Mouse (Mus musculus): Measurements from ENCODE around the gene Drap1.

Drap1 gene

DNA sequence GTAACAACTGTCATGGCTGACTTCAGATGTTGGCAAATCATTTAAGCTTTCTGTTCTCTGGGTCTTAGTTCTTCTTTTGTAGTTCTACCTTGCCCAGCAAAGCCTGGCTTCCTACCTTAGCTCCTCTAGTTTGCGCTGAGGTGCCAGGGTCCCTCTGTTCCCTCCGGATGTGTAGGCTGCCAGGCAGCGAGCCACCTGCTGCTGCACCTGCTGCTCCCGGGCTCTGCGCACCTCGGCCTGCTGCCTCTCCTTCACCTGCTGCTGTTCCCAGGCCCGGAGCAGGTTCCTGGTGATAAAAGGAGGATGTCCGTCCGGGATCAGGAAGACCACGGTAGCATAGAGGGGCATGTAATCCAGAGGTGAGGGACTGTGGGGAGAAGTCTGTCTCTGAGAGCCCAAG, 30.6 kb downstream of the Drap1 start:
- POLR2A ChIA-PET, result interaction anchor here in 3 of 4 experiments (0.6 to 1.6 kb wide), 3 partner anchors 19 to 95 kb away, joined by 3 to 9 read pairs (median 5); partner anchors contain the start of gene Cfl1 (in 1 of the 3)
- CTCF ChIA-PET, result interaction anchor here in 1 of 4 experiments (1.0 kb wide), 1 partner anchor 45 kb away, joined by 3 read pairs; no protein-coding TSS in a partner anchor

DNA sequence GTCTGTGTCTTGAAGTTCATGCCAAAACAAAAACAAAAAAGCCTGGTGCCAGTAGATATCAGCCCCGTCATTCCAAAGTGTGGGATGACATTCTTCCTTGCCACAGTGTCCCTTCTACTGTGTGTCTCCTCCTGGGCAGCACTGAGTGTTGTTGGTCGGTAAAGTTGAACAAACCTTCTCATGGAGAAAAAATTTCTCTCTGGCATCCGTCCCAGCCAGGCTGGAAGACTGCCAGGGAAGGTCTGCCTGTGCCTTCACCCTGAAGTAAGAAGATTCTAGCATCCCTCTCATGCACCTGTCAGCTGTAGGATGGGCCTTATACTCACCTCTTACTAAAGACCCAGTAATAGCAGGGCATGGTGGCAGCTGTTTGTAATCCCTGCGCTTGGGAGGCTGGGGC, 31.9 kb downstream of the Drap1 start:
- POLR2A ChIA-PET, result interaction anchor here in 3 of 4 experiments (0.6 to 1.6 kb wide), 7 partner anchors 9 to 170 kb away, joined by 3 to 5 read pairs (median 3); partner anchors contain the start of genes Banf1 (in 1 of the 3), Cfl1 (in 1 of the 3), Drap1 (in 1 of the 3) and Eif1ad (in 1 of the 3)

DNA sequence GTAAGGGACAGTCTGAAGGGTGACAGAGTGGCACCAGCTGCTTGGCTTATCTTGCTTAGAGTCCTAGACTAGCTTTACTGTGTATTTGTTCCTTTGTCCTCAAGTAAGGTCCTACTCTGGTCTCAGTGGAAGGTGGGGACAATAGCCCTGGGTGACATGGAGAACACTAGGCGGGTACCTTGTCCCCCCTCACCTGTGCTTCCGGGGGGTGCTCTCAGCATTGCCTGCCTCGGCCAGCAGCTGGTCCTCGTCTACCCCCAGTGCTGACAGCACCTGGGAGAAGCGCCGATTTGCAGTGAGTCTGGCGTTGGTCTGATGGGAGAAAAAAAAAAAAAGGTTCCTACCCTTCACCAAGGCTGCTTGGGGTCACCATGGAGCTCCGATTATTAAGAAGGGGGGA, 34.4 kb downstream of the Drap1 start:
- ChIA-PET POLR2A (interaction anchor here (0.6 to 4.8 kb wide), 24 partner anchors 10 to 302 kb away, joined by 3 to 48 read pairs (median 4); partner anchors contain the start of genes Banf1 (in 3 of the 4), Eif1ad (in 3 of the 4), Drap1 (in 2 of the 4) and Mus81 (in 2 of the 4)), CTCF (interaction anchor here in 3 of 4 experiments (0.7 to 2.8 kb wide), 7 partner anchors 10 to 251 kb away, joined by 3 to 20 read pairs (median 4); partner anchors contain the start of gene Mus81 (in 1 of the 3))

More for the DNA sequence above, 31.9 kb downstream of the Drap1 start:
- CTCF ChIA-PET, result interaction anchor here in 1 of 4 experiments (0.6 kb wide), 1 partner anchor 72 kb away, joined by 6 read pairs; no protein-coding TSS in a partner anchor

DNA sequence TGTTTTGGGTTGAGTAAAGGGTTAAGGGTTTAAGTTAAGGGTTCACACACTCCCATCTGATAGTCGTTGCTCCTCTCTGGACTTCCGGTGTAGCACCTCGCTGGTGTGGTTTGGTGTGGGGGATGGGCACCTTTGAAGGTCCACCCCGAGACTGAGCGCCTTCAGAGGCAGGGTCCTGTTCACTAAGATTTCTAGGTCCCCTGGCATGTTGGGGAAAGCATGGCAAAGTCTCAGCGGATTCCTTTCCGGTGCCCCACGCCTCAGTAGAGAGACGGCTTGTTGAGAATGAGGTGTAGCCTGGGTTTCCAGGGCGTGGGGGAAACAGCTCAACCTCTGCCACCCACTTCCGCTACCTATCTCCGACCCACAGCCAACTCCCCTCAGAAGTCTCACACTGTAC, 35.1 kb downstream of the Drap1 start:
- POLR2A ChIA-PET, result interaction anchor here in 3 of 4 experiments (0.6 to 5.0 kb wide), 20 partner anchors 11 to 301 kb away, joined by 3 to 48 read pairs (median 6); partner anchors contain the start of genes Drap1 (in 3 of the 3), AI837181 (in 2 of the 3), Banf1 (in 2 of the 3) and Eif1ad (in 2 of the 3)
- CTCF ChIA-PET, result interaction anchor here in 3 of 4 experiments (0.8 to 2.8 kb wide), 7 partner anchors 10 to 98 kb away, joined by 3 to 20 read pairs (median 4); partner anchors contain the start of gene Mus81 (in 1 of the 3)

DNA sequence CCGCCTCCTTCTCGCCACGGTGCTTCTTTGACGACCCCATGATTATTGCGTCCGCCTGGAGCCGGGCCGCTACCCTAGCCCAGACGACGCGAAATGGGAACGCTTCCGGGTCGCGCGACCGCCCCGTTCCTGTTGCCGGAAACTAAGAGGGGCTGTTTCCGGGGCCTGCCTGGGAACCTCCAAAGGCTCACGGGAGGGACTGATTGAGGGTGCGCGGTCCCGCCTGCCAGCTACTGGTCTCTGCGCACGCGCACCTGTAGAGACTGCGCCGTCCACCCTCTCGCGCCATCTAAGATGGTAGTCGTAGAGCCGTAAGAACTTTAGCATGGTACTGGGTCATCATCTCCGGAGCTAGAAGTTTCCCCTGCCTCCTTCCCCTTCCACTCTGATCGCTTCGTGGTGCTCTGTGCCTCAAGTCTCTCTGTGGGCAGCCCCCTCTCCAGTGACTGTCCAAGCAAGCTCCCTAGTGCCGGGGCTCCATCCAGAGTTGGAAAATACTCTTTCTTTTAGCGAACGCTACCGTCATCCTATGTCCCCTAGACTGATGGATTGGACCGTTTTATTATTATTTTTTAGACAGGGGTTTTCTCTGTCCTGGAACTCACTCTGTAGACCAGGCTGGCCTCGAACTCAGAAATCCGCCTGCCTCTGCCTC, 36.1 kb downstream of the Drap1 start, which contains the start of gene Sart1:
TSS of gene Sart1 (minus strand) at position 116 of the 655 bp plus-strand sequence.
- CTCF ChIA-PET, result interaction anchor here in 3 of 4 experiments (0.5 to 2.8 kb wide), 9 partner anchors 12 to 372 kb away, joined by 3 to 20 read pairs (median 5); partner anchors contain the start of genes Banf1 (in 1 of the 3) and Eif1ad (in 1 of the 3)

DNA sequence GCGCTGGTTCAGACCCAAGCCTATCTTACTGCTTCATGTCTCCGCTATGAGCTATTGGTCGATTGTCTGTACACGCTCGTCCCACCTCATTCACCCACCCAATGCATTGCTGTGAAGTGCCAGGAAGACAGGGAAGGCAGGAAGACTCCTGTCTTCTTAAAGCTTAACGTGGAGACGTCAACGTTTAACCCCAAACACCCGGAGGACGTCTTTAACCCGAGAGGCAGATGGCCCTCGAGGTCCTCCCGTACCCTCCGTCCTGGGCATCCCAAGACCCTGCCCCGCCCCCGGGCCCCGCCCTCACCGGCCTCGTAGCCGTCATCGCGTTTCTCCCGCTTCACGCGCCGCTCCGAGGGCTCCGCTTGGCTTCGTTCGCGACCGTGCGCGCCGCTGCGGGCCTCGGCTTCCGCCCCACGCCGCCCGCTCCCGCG, 36.8 kb downstream of the Drap1 start:
- ChIA-PET CTCF (interaction anchor here in 3 of 4 experiments (0.5 to 2.8 kb wide), 9 partner anchors 11 to 372 kb away, joined by 3 to 20 read pairs (median 3); partner anchors contain the start of genes Banf1 (in 1 of the 3) and Eif1ad (in 1 of the 3)), POLR2A (interaction anchor here (0.6 to 5.0 kb wide), 53 partner anchors 8 to 458 kb away, joined by 3 to 48 read pairs (median 4); partner anchors contain the start of genes Drap1 (in 4 of the 4), Banf1 (in 3 of the 4), Eif1ad (in 3 of the 4) and Sf3b2 (in 3 of the 4))

More for the DNA sequence above, 36.1 kb downstream of the Drap1 start, which contains the start of gene Sart1:
- POLR2A ChIA-PET, result interaction anchor here (0.5 to 5.0 kb wide), 61 partner anchors 9 to 519 kb away, joined by 3 to 48 read pairs (median 4); partner anchors contain the start of genes Banf1 (in 3 of the 4), Drap1 (in 3 of the 4), Eif1ad (in 3 of the 4) and Mus81 (in 3 of the 4)

DNA sequence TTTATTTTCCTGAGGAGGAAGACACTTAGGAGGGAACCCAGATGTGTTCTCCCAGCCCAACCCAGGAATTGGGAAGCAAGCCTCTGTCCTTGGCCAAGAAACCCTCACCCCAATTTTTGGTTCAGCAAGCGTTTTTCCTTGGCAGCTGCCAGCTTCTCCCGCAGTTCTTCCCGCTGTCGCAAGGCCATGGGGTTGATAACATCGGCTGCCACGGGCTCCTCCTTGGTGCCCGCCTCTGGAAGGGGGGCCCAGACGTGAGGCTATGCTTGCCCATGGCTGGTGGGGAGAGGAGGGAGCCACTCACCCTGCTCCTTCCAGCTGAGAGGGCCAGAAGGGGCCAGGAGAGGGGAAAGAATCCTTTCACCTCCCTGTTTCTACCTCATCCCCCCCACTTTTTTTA, 40.1 kb downstream of the Drap1 start:
- POLR2A ChIA-PET, result interaction anchor here in 2 of 4 experiments (0.8 to 4.9 kb wide), 8 partner anchors 10 to 73 kb away, joined by 3 to 37 read pairs (median 7); partner anchors contain the start of genes Banf1 (in 2 of the 2), Eif1ad (in 2 of the 2) and Ccdc85b (in 1 of the 2)
- CTCF ChIA-PET, result interaction anchor here in 1 of 4 experiments (1.4 kb wide), 1 partner anchor 14 kb away, joined by 3 read pairs; no protein-coding TSS in a partner anchor

DNA sequence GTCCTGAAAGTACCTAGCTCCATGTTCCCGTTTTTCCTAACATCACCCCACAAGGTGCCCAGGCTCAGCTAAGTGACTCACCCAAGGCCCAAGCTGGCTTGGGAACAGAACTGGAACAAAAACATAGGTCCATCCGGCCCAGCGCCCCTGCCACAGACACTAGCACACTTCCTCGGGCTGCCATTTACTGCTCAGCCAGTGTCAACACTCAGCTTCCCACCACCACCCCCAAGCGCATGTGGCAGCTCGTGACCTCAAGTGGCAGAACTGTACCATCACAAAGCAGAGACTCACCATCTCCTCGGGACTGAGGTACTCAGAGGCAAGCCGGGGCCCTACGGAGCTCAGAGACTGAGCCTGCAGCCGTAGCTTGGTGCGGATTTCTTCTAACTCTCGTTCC, 41.5 kb downstream of the Drap1 start:
- ChIA-PET POLR2A (interaction anchor here in 3 of 4 experiments (0.7 to 4.9 kb wide), 19 partner anchors 8 to 106 kb away, joined by 3 to 37 read pairs (median 5); partner anchors contain the start of genes Eif1ad (in 3 of the 3), Banf1 (in 2 of the 3), Mus81 (in 2 of the 3) and AI837181 (in 1 of the 3)), CTCF (interaction anchor here (1.0 to 1.6 kb wide), 5 partner anchors 9 to 81 kb away, joined by 3 to 5 read pairs (median 3); no protein-coding TSS in a partner anchor)

DNA sequence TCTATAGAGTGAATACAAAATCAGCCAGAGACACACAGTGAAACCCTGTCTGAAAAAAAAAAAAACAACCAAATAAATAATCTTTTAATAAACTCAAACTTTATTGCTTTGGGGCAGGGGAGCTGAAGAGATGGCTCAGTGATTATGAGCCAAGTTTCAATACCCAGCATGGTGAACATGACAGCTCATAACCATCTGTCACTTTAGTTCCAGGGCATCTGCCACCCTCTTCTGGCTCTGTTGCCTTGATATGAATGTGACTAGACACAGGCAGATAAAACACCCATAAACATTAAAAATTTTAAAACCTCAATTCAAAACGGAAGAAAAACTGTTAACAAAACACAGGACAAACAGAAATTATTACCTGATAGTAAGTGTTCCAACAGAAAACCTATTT, 47.3 kb downstream of the Drap1 start:
- POLR2A ChIA-PET, result interaction anchor here (0.6 to 4.4 kb wide), 16 partner anchors 7 to 110 kb away, joined by 3 to 37 read pairs (median 3); partner anchors contain the start of genes Banf1 (in 2 of the 4), Eif1ad (in 2 of the 4), Mus81 (in 1 of the 4) and Sart1 (in 1 of the 4)
- CTCF ChIA-PET, result interaction anchor here in 3 of 4 experiments (0.5 to 1.4 kb wide), 5 partner anchors 10 to 46 kb away, joined by 3 to 6 read pairs (median 4); partner anchors contain the start of gene Sart1 (in 1 of the 3)

DNA sequence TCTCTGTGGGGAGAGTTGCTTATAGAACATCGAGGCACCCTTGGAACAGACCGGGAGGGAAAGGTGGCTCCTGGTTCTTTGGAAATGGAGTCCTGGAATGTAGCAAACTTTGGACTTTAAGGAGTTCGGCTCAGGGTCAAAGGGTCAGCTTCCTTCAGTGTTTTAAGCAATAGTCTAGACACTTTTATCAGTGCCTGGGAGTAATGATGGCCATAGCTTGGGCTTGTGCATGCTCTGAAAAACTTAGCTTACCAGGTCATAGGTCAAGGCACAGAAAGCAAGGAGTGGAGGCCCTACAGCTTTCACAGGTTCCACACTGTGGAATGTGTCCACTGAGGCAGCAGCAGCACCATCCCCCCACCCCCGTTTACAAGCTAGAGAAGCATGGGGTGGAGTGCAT, 50.0 kb downstream of the Drap1 start:
- ChIA-PET CTCF (interaction anchor here in 3 of 4 experiments (0.6 to 1.0 kb wide), 6 partner anchors 9 to 964 kb away, joined by 3 to 4 read pairs (median 3); partner anchors contain the start of gene Cst6 (in 1 of the 3)), POLR2A (interaction anchor here in 3 of 4 experiments (0.6 to 4.4 kb wide), 19 partner anchors 8 to 508 kb away, joined by 3 to 37 read pairs (median 5); partner anchors contain the start of genes Sart1 (in 3 of the 3), Banf1 (in 2 of the 3), Eif1ad (in 2 of the 3) and Sf3b2 (in 2 of the 3))

DNA sequence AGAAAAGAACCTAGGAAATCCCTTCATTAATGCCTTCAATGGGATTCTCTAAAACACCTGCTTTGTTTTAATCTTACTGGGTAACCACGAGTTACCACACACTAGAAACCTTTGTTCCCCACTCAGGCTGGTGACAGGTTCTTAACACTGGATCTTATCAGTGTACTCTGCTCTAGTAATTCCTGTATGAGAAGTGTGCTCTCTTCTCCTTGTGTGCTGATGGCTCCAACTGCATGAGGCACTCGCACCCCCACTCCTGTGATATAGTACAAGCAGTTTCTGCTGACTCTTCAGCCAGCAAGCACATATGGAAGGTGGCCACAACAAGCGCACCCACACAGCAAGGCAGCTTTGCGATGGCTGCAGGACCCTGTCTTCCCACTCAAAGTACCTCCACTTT, 50.6 kb downstream of the Drap1 start:
- CTCF ChIA-PET, result interaction anchor here in 2 of 4 experiments (0.9 to 1.0 kb wide), 3 partner anchors 9 to 83 kb away, joined by 3 to 4 read pairs (median 3); no protein-coding TSS in a partner anchor
- POLR2A ChIA-PET, result interaction anchor here in 3 of 4 experiments (0.6 to 4.4 kb wide), 11 partner anchors 8 to 508 kb away, joined by 3 to 37 read pairs (median 5); partner anchors contain the start of genes Banf1 (in 1 of the 3), Eif1ad (in 1 of the 3) and Sart1 (in 1 of the 3)

All from embryonic stem cell, embryonic (primary cell).